Mouse (Mus musculus): ENCODE results near the gene Gucy2c. TPM values are rescaled to one million over a fixed set of nuclear protein-coding genes. Genes with fewer than 3 reads are reported as not detected.
"Not testable (repeated sequence)": the region's sequence is repeated elsewhere in the genome, so short reads cannot be mapped to it uniquely, and the experiment has no call there.

The Gucy2c gene
- total and polyA plus RNA-seq, 3 experiments: not detected

GRCm38 (mm10) chr6:136800710-136801109, 19.1 kb upstream of the Gucy2c start:
- no peak for TF ChIP-seq ZC3H11A (IDR thresholded peaks at IDR 0.05; ENCODE audit: low read depth, low read length)
- no peak for TF ChIP-seq CHD1 (IDR thresholded peaks at IDR 0.05; ENCODE audit: low read depth, low read length)
- TF ChIP-seq MEF2A (IDR thresholded peaks at IDR 0.05; ENCODE audit: extremely low read depth, insufficient replicate concordance, low read depth, low read length, poor library complexity, severe bottlenecking): no peak
- no peak for TF ChIP-seq POLR2AphosphoS2 (IDR thresholded peaks at IDR 0.05; ENCODE audit: low read length)
- no peak for TF ChIP-seq KAT2A (conservative IDR thresholded peaks at IDR 0.05; ENCODE audit: low read depth, low read length)
- no peak for TF ChIP-seq E2F4 (IDR thresholded peaks at IDR 0.05; ENCODE audit: borderline replicate concordance, low read depth, low read length)
- TF ChIP-seq ZNF384 (IDR thresholded peaks at IDR 0.05; ENCODE audit: low read depth, low read length): no peak
- no peak for TF ChIP-seq POLR2A (IDR thresholded peaks at IDR 0.05; ENCODE audit: control insufficient read depth in 1 of 2, insufficient read depth in 1 of 2, low read depth in 1 of 2, low read length in 2 of 2, poor library complexity in 1 of 2)
- no peak for TF ChIP-seq CHD2 (IDR thresholded peaks at IDR 0.05; ENCODE audit: low read length)
- TF ChIP-seq JUND (IDR thresholded peaks at IDR 0.05; ENCODE audit: low read depth, low read length): no peak
- no peak for TF ChIP-seq CTCF (IDR thresholded peaks at IDR 0.05 in 2 of 3, conservative IDR thresholded peaks at IDR 0.05 in 1 of 3; ENCODE audit: control insufficient read depth in 1 of 3, insufficient read depth in 1 of 3, low read depth in 2 of 3, low read length in 3 of 3, poor library complexity in 1 of 3, severe bottlenecking in 1 of 3)
- no peak for TF ChIP-seq POLR2AphosphoS5 (IDR thresholded peaks at IDR 0.05; ENCODE audit: borderline replicate concordance, low read depth, low read length)
- TF ChIP-seq ZMIZ1 (IDR thresholded peaks at IDR 0.05; ENCODE audit: low read depth, low read length): no peak
- H3K4me1 ChIP-seq (ENCODE audit: control insufficient read depth in 1 of 2, insufficient read depth in 2 of 2, low read length in 2 of 2): peaks cover 0 to under 1% of the 10 kb centered on the region in 2 experiments; a peak in 2 of 4 replicates
- H3K4me3 ChIP-seq (ENCODE audit: control insufficient read depth in 1 of 2, insufficient read depth in 1 of 2, low read depth in 2 of 2, low read length in 2 of 2): no peak overlapping the region
- H3K27ac ChIP-seq (ENCODE audit: control insufficient read depth, low read depth, low read length): no peak overlapping the region
- no peaks in the 10 kb centered on the region for H3K9me3 ChIP-seq (replicated peaks; ENCODE audit: insufficient read depth, low read length)
- H3K36me3 ChIP-seq (ENCODE audit: control insufficient read depth in 1 of 2, insufficient read depth in 2 of 2, low read length in 2 of 2): peaks cover 0 to 9% of the 10 kb centered on the region in 2 experiments; a peak in 2 of 4 replicates
- no peaks in the 10 kb centered on the region; the same call in 1 of the 2 replicates for H3K79me2 ChIP-seq (ENCODE audit: control insufficient read depth, insufficient read depth, low read length, poor library complexity)
- no peak overlapping the region for H3K9ac ChIP-seq (ENCODE audit: control insufficient read depth, low read depth, low read length, poor library complexity, severe bottlenecking)
- DNase-seq (ENCODE audit: low read depth, low spot score): no peak
- H3K27me3 ChIP-seq (ENCODE audit: control insufficient read depth in 1 of 2, insufficient read depth in 2 of 2, low read length in 2 of 2): no peaks in the 10 kb centered on the region

DNA sequence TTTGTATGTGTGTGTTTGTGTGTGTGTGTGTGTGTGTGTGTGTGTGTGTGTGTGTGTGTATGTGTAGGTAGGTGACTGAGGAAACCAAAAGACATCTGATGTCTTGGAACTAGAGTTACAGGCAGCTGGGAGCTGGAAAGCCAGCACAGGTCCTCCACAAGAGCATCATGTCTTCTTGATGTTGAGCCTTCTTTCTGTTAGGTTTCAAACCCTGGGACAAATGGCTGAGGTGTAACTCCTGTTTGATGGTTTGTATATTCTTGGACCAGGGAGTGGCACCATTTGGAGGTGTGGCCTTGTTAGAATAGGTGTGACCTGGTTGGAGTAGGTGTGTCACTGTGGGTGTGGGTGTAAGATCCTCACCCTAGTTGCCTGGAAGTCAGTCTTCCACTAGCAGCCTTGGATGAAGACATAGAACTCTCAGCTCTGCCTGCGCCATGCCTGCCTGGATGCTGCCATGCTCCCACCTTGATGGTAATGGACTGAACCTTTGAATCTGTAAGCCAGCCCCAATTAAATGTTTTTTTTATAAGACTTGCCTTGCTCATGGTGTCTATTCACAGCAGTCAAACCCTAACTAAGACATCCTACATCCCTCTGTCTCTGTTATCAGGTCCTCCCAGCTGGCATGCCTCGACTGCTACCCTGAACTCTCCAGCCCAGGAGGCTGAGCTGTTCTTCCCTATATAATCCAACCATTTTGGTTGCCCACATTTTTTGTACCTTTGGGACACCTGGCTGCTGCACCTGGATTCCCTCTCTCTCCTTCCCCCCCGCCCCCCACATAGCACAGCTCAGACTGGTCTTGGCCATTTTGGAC, 16.5 kb upstream of the Gucy2c start:
- not testable (repeated sequence) for H3K9me3 ChIP-seq (replicated peaks; ENCODE audit: insufficient read depth, low read length); H3K4me1 ChIP-seq (ENCODE audit: control insufficient read depth in 1 of 2, insufficient read depth in 2 of 2, low read length in 2 of 2); H3K27me3 ChIP-seq (ENCODE audit: control insufficient read depth in 1 of 2, insufficient read depth in 2 of 2, low read length in 2 of 2); H3K4me3 ChIP-seq (ENCODE audit: control insufficient read depth in 1 of 2, insufficient read depth in 1 of 2, low read depth in 2 of 2, low read length in 2 of 2); H3K79me2 ChIP-seq (ENCODE audit: control insufficient read depth, insufficient read depth, low read length, poor library complexity); H3K27ac ChIP-seq (ENCODE audit: control insufficient read depth, low read depth, low read length); DNase-seq (ENCODE audit: low read depth, low spot score); H3K36me3 ChIP-seq (ENCODE audit: control insufficient read depth in 1 of 2, insufficient read depth in 2 of 2, low read length in 2 of 2); H3K9ac ChIP-seq (ENCODE audit: control insufficient read depth, low read depth, low read length, poor library complexity, severe bottlenecking)

- Histone ChIP-seq H3K27ac (ENCODE audit: control insufficient read depth, low read depth, low read length) (no peak overlapping the region), H3K4me1 (ENCODE audit: control insufficient read depth in 1 of 2, insufficient read depth in 2 of 2, low read length in 2 of 2) (peaks cover 0 to 5% of the 10 kb centered on the region in 2 experiments; a peak in 2 of 4 replicates)
- TF ChIP-seq HCFC1 (IDR thresholded peaks at IDR 0.05; ENCODE audit: low read depth, low read length) (no peak), EP300 (IDR thresholded peaks at IDR 0.05; ENCODE audit: low read depth in 1 of 2, low read length in 2 of 2) (no peak), RCOR1 (IDR thresholded peaks at IDR 0.05; ENCODE audit: low read depth, low read length) (no peak), MEF2A (IDR thresholded peaks at IDR 0.05; ENCODE audit: extremely low read depth, insufficient replicate concordance, low read depth, low read length, poor library complexity, severe bottlenecking) (no peak), ZC3H11A (IDR thresholded peaks at IDR 0.05; ENCODE audit: low read depth, low read length) (no peak), TBP (IDR thresholded peaks at IDR 0.05; ENCODE audit: low read depth, low read length) (no peak), MYB (IDR thresholded peaks at IDR 0.05; ENCODE audit: low read depth, low read length) (no peak), GABPA (IDR thresholded peaks at IDR 0.05; ENCODE audit: low read depth, low read length) (no peak), ELF1 (IDR thresholded peaks at IDR 0.05; ENCODE audit: low read depth, low read length) (no peak), MYC (IDR thresholded peaks at IDR 0.05; ENCODE audit: low read depth, low read length) (no peak), MAZ (IDR thresholded peaks at IDR 0.05; ENCODE audit: low read depth, low read length) (no peak), MXI1 (IDR thresholded peaks at IDR 0.05; ENCODE audit: low read depth, low read length) (no peak), KAT2A (conservative IDR thresholded peaks at IDR 0.05; ENCODE audit: low read depth, low read length) (no peak), BHLHE40 (IDR thresholded peaks at IDR 0.05; ENCODE audit: borderline replicate concordance, low read depth, low read length) (no peak), JUND (IDR thresholded peaks at IDR 0.05; ENCODE audit: low read depth, low read length) (no peak), SIN3A (IDR thresholded peaks at IDR 0.05; ENCODE audit: low read length) (no peak)
Measured at GRCm38 (mm10) chr6:136795850-136796249, 14.3 kb upstream of the Gucy2c start.

More at GRCm38 (mm10) chr6:136795850-136796249, 14.3 kb upstream of the Gucy2c start:
- no peaks in the 10 kb centered on the region for H3K9me3 ChIP-seq (replicated peaks; ENCODE audit: insufficient read depth, low read length)
- no peaks in the 10 kb centered on the region for H3K79me2 ChIP-seq (ENCODE audit: control insufficient read depth, insufficient read depth, low read length, poor library complexity)
- H3K36me3 ChIP-seq (ENCODE audit: control insufficient read depth in 1 of 2, insufficient read depth in 2 of 2, low read length in 2 of 2): no peaks in the 10 kb centered on the region
- no peak overlapping the region for H3K4me3 ChIP-seq (ENCODE audit: control insufficient read depth in 1 of 2, insufficient read depth in 1 of 2, low read depth in 2 of 2, low read length in 2 of 2)
- H3K27me3 ChIP-seq (ENCODE audit: control insufficient read depth in 1 of 2, insufficient read depth in 2 of 2, low read length in 2 of 2): no peaks in the 10 kb centered on the region
- no peak for DNase-seq (ENCODE audit: low read depth, low spot score)
- no peak overlapping the region for H3K9ac ChIP-seq (ENCODE audit: control insufficient read depth, low read depth, low read length, poor library complexity, severe bottlenecking)

Data from MEL (cell line).